Mouse (Mus musculus) layer of hippocampus, adult 2 months (tissue): ENCODE measurements around the gene Tmem210. TPM values are rescaled to one million over a fixed set of nuclear protein-coding genes. Genes with fewer than 3 reads are reported as not detected.

Source experiments
- DNase-seq, 2 experiments: peaks; one replicate each; pipeline ENCODE4 v3.0.0; 2022; ENCODE audit warnings: low spot score in 2 of 2
- H3K27ac ChIP-seq: fragments of 200-600 bp; 2 replicates; pipeline ENCODE4 v1.8.1; 2022
- H3K4me3 ChIP-seq: fragments of 200-600 bp; 2 replicates; pipeline ENCODE4 v1.8.1; 2022; ENCODE audit warnings: mild to moderate bottlenecking
- CTCF ChIP-seq: fragments of 200-600 bp; conservative IDR thresholded peaks from 2 replicates; pipeline ENCODE4 v1.8.1; 2022; ENCODE audit warnings: antibody characterized with exemption, mild to moderate bottlenecking, moderate library complexity
- total RNA-seq, 2 experiments: library from RNA; stranded (reverse); gene quantifications; 2 replicates each; pipeline ENCODE4 v1.2.3; 2021

Gene Tmem210
- total RNA-seq, 2 experiments from 2014 or later = not detected

GRCm38 (mm10) chr2:25292054-25292544 lies 4.2 kb downstream of the Tmem210 start:
- Histone ChIP-seq H3K4me3 (peak overlapping the region; percentile 37), H3K27ac (peak overlapping the region; percentile 92)
- TF ChIP-seq CTCF = no peak
- DNase-seq = peak in 1 of 2 experiments; percentile 11

GRCm38 (mm10) chr2:25292856-25293255 lies 4.9 kb downstream of the Tmem210 start:
- peak; percentile 51 to 84 for DNase-seq
- Histone ChIP-seq H3K4me3 (no peak overlapping the region; the same call in 1 of the 2 replicates), H3K27ac (peak overlapping the region; percentile 92)
- TF ChIP-seq CTCF = peak; percentile 96

GRCm38 (mm10) chr2:25293706-25294105 lies 5.8 kb downstream of the Tmem210 start:
- Histone ChIP-seq H3K4me3 (no peak overlapping the region), H3K27ac (peak overlapping the region; percentile 92; the same call in 1 of the 2 replicates)
- no peak for TF ChIP-seq CTCF
- no peak for DNase-seq

- DNase-seq = no peak
- no peak for TF ChIP-seq CTCF
- H3K27ac ChIP-seq = no peak overlapping the region
- no peak overlapping the region for H3K4me3 ChIP-seq
These were observed 9.1 kb downstream of the Tmem210 start for GRCm38 (mm10) chr2:25297093-25297492.

- H3K4me3 ChIP-seq = no peak overlapping the region
- no peak overlapping the region for H3K27ac ChIP-seq
- no peak for TF ChIP-seq CTCF
- no peak for DNase-seq
These were observed 10.1 kb downstream of the Tmem210 start for GRCm38 (mm10) chr2:25298046-25298445.

- H3K27ac ChIP-seq = no peak overlapping the region
- no peak for DNase-seq
- TF ChIP-seq CTCF = no peak
- no peak overlapping the region for H3K4me3 ChIP-seq
These were observed 15.5 kb downstream of the Tmem210 start for GRCm38 (mm10) chr2:25303452-25303851.

GRCm38 (mm10) chr2:25303931-25304656 lies 16.1 kb downstream of the Tmem210 start:
- peak overlapping the region; percentile 48; the same call in 1 of the 2 replicates for H3K27ac ChIP-seq
- no peak overlapping the region; the same call in 1 of the 2 replicates for H3K4me3 ChIP-seq
- TF ChIP-seq CTCF = no peak

GRCm38 (mm10) chr2:25304657-25305541 lies 17.0 kb downstream of the Tmem210 start:
- TF ChIP-seq CTCF = no peak
- peak overlapping the region; percentile 51; the same call in 1 of the 2 replicates for H3K27ac ChIP-seq
- peak overlapping the region; percentile 46 for H3K4me3 ChIP-seq
- peak in 1 of 2 experiments; percentile 10 for DNase-seq

More at GRCm38 (mm10) chr2:25303931-25304656, 16.1 kb downstream of the Tmem210 start:
- DNase-seq = peak in 1 of 2 experiments; percentile 16

- Histone ChIP-seq H3K4me3 (no peak overlapping the region; the same call in 1 of the 2 replicates), H3K27ac (peak overlapping the region; percentile 51; the same call in 1 of the 2 replicates)
- DNase-seq = no peak
- TF ChIP-seq CTCF = no peak
These were observed 17.8 kb downstream of the Tmem210 start for GRCm38 (mm10) chr2:25305587-25306359.

- Histone ChIP-seq H3K4me3 (no peak overlapping the region), H3K27ac (no peak overlapping the region)
- DNase-seq = no peak
- no peak for TF ChIP-seq CTCF
These were observed 22.2 kb downstream of the Tmem210 start for GRCm38 (mm10) chr2:25310180-25310579.

- peak overlapping the region; percentile 2; the same call in 1 of the 2 replicates for H3K27ac ChIP-seq
- no peak for TF ChIP-seq CTCF
- H3K4me3 ChIP-seq = no peak overlapping the region
- no peak for DNase-seq
These were observed 23.0 kb downstream of the Tmem210 start for GRCm38 (mm10) chr2:25310969-25311368.

- Histone ChIP-seq H3K27ac (0 out of 2 replicates have a peak overlapping the region, but pooled peaks have one; percentile 2), H3K4me3 (no peak overlapping the region)
- DNase-seq = no peak
- no peak for TF ChIP-seq CTCF
These were observed 23.5 kb downstream of the Tmem210 start for GRCm38 (mm10) chr2:25311491-25311891.
